Mouse (Mus musculus) ES-E14 (cell line): ENCODE results near the gene Camsap1.

Experiments used
- HCFC1 ChIP-seq: IDR thresholded peaks from 2 replicates; pipeline ENCODE4 v1.6.1; 2012; ENCODE audit warnings: low read length, inconsistent platforms, borderline replicate concordance; ENCODE audit not compliant: insufficient read depth
- ZC3H11A ChIP-seq: IDR thresholded peaks from 2 replicates; pipeline ENCODE4 v1.6.1; 2012; ENCODE audit warnings: low read depth, mild to moderate bottlenecking, inconsistent platforms, low read length, borderline replicate concordance
- ZNF384 ChIP-seq: IDR thresholded peaks from 2 replicates; pipeline ENCODE4 v1.6.1; 2012; ENCODE audit warnings: low read depth, low read length, inconsistent platforms

GRCm38 (mm10) chr2:25982052-25982425 is 1.0 kb downstream of the Camsap1 start:
- TF ChIP-seq HCFC1, result no peak
- no peak for TF ChIP-seq ZC3H11A
- TF ChIP-seq ZNF384, result no peak
